Comparison of ENCODE assay signal across 19 mouse cellular contexts in the genomic region with DNA sequence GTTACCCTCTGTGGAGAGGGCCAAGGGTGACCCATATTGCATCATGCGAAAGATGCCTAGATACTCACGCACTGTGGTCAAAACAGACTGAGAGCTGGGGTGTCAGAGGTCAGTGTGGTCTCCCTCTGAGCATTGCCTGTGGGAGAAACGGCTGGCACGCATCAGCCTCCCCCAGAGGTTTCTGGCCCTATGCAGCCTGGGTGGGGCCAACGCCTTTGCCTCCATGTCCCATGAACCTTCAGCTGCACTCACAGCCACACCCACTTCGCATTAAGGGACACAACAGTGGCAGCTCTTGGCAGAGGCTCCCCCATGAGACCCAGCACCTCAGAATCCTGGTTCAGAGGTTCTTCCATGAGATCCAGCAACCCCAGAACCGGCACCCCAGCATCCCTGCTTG.
DNase-seq lines count a peak whose midpoint lies in the region; ATAC-seq lines count a peak whose summit lies in the region.
"Had no signal": no experiment of that assay in that cellular context is flagged by ENCODE, and none has a peak within 500 bp of the region (broad histone marks: within the 10 kb centered on the region; RNA-seq: fewer than 3 reads in every experiment).

No protein-coding gene starts in this region.

- H3K9me3 ChIP-seq in kidney, embryonic 15.5 days (replicated peaks) = no peaks in the 10 kb centered on the region
- no peaks in the 10 kb centered on the region for H3K9me3 ChIP-seq in embryonic facial prominence, embryonic 12.5 days
- H3K9me3 ChIP-seq in hindbrain, embryonic 13.5 days = no peaks in the 10 kb centered on the region
- H3K9me3 ChIP-seq in midbrain, embryonic 15.5 days = no peaks in the 10 kb centered on the region
- no peaks in the 10 kb centered on the region for H3K9me3 ChIP-seq in liver, embryonic 11.5 days (ENCODE audit: control insufficient read depth, low read length)
- H3K9me3 ChIP-seq: embryonic facial prominence, embryonic 15.5 days; intestine, embryonic 15.5 days; limb, embryonic 13.5 days; lung, embryonic 15.5 days; neural tube, embryonic 12.5 days had no signal

- H3K4me3 ChIP-seq in kidney, embryonic 15.5 days (replicated peaks) = no peak overlapping the region
- no peak overlapping the region for H3K4me3 ChIP-seq in embryonic facial prominence, embryonic 12.5 days
- H3K4me3 ChIP-seq in hindbrain, embryonic 13.5 days = no peak overlapping the region
- no peak overlapping the region for H3K4me3 ChIP-seq in midbrain, embryonic 15.5 days
- no peak overlapping the region for H3K4me3 ChIP-seq in liver, embryonic 11.5 days (ENCODE audit: low read depth, low read length)
- H3K4me3 ChIP-seq: embryonic facial prominence, embryonic 15.5 days; intestine, embryonic 15.5 days; limb, embryonic 13.5 days; lung, embryonic 15.5 days; neural tube, embryonic 12.5 days had no signal

- no peak for DNase-seq in kidney, postnatal 25 days
- no peak for DNase-seq in liver, embryonic 11.5 days (ENCODE audit: low spot score)
- no peak for DNase-seq in thymus, adult 18-20 months
- no peak for DNase-seq in adrenal gland, postnatal 36 days
- DNase-seq: adrenal gland, postnatal 14 days; cerebellum, postnatal 36 days; kidney, postnatal 14 days; spleen, adult 18-20 months had no signal

- peaks cover 89% of the 10 kb centered on the region for H3K4me1 ChIP-seq in kidney, embryonic 15.5 days
- peaks cover 58% of the 10 kb centered on the region for H3K4me1 ChIP-seq in embryonic facial prominence, embryonic 12.5 days
- H3K4me1 ChIP-seq in hindbrain, embryonic 13.5 days (replicated peaks) = peaks cover 46% of the 10 kb centered on the region
- H3K4me1 ChIP-seq in midbrain, embryonic 15.5 days = peaks cover 38% of the 10 kb centered on the region
- peaks cover 6% of the 10 kb centered on the region; the same call in 1 of the 2 replicates for H3K4me1 ChIP-seq in liver, embryonic 11.5 days (replicated peaks; ENCODE audit: control insufficient read depth, insufficient read depth, low read length)

- 0 out of 2 replicates have a peak, but pooled peaks cover 7% of the 10 kb centered on the region for H3K27me3 ChIP-seq in kidney, embryonic 15.5 days
- peaks cover 18% of the 10 kb centered on the region; the same call in 1 of the 2 replicates for H3K27me3 ChIP-seq in embryonic facial prominence, embryonic 12.5 days
- H3K27me3 ChIP-seq in hindbrain, embryonic 13.5 days = peaks cover 14% of the 10 kb centered on the region; the same call in 1 of the 2 replicates
- no peaks in the 10 kb centered on the region for H3K27me3 ChIP-seq in midbrain, embryonic 15.5 days (replicated peaks)
- peaks cover 3% of the 10 kb centered on the region; the same call in 1 of the 2 replicates for H3K27me3 ChIP-seq in liver, embryonic 11.5 days (replicated peaks; ENCODE audit: control insufficient read depth, insufficient read depth, low read length)
- H3K27me3 ChIP-seq: lung, embryonic 15.5 days; neural tube, embryonic 12.5 days had no signal

- H3K4me2 ChIP-seq in kidney, embryonic 15.5 days = no peak overlapping the region
- no peak overlapping the region for H3K4me2 ChIP-seq in embryonic facial prominence, embryonic 12.5 days (replicated peaks)
- H3K4me2 ChIP-seq in hindbrain, embryonic 13.5 days = 0 out of 2 replicates have a peak overlapping the region, but pooled peaks have one; percentile 13
- peak overlapping the region; percentile 5; the same call in 1 of the 2 replicates for H3K4me2 ChIP-seq in midbrain, embryonic 15.5 days
- no peak overlapping the region for H3K4me2 ChIP-seq in liver, embryonic 11.5 days
- H3K4me2 ChIP-seq: embryonic facial prominence, embryonic 15.5 days; intestine, embryonic 15.5 days; limb, embryonic 13.5 days; lung, embryonic 15.5 days; neural tube, embryonic 12.5 days had no signal

- H3K27ac ChIP-seq in kidney, embryonic 15.5 days = peak overlapping the region; percentile 2; the same call in 1 of the 2 replicates
- H3K27ac ChIP-seq in embryonic facial prominence, embryonic 12.5 days = peak overlapping the region; percentile 67; the same call in 1 of the 2 replicates
- peak overlapping the region; percentile 69 for H3K27ac ChIP-seq in hindbrain, embryonic 13.5 days
- peak overlapping the region; percentile 82 for H3K27ac ChIP-seq in midbrain, embryonic 15.5 days
- no peak overlapping the region for H3K27ac ChIP-seq in liver, embryonic 11.5 days (ENCODE audit: low read depth, low read length)
- H3K27ac ChIP-seq: embryonic facial prominence, embryonic 15.5 days; intestine, embryonic 15.5 days; limb, embryonic 13.5 days; lung, embryonic 15.5 days; neural tube, embryonic 12.5 days; stomach, postnatal 0 days had no signal

- H3K36me3 ChIP-seq in kidney, embryonic 15.5 days = no peaks in the 10 kb centered on the region
- H3K36me3 ChIP-seq in embryonic facial prominence, embryonic 12.5 days = no peaks in the 10 kb centered on the region
- no peaks in the 10 kb centered on the region for H3K36me3 ChIP-seq in hindbrain, embryonic 13.5 days
- H3K36me3 ChIP-seq in midbrain, embryonic 15.5 days (replicated peaks) = no peaks in the 10 kb centered on the region
- no peaks in the 10 kb centered on the region for H3K36me3 ChIP-seq in liver, embryonic 11.5 days (ENCODE audit: control insufficient read depth, insufficient read depth, low read length)
- H3K36me3 ChIP-seq: embryonic facial prominence, embryonic 15.5 days; G1E; intestine, embryonic 15.5 days; limb, embryonic 13.5 days; lung, embryonic 15.5 days; neural tube, embryonic 12.5 days had no signal

- 74% methylated on average over 7 of the region's 7 CpGs for WGBS in kidney, embryonic 15.5 days
- WGBS in embryonic facial prominence, embryonic 12.5 days = 79% methylated on average over 7 of the region's 7 CpGs
- WGBS in hindbrain, embryonic 13.5 days = 81% methylated on average over 7 of the region's 7 CpGs
- 79% methylated on average over 7 of the region's 7 CpGs for WGBS in midbrain, embryonic 15.5 days
- 67% methylated on average over 7 of the region's 7 CpGs for WGBS in liver, embryonic 11.5 days

- H3K9ac ChIP-seq in kidney, embryonic 15.5 days = no peak overlapping the region
- H3K9ac ChIP-seq in embryonic facial prominence, embryonic 12.5 days = no peak overlapping the region
- H3K9ac ChIP-seq in hindbrain, embryonic 13.5 days = no peak overlapping the region
- H3K9ac ChIP-seq in midbrain, embryonic 15.5 days = 0 out of 2 replicates have a peak overlapping the region, but pooled peaks have one; percentile 28
- no peak overlapping the region for H3K9ac ChIP-seq in liver, embryonic 11.5 days (ENCODE audit: low read depth, low read length)
- H3K9ac ChIP-seq: embryonic facial prominence, embryonic 15.5 days; intestine, embryonic 15.5 days; limb, embryonic 13.5 days; lung, embryonic 15.5 days; neural tube, embryonic 12.5 days had no signal

- ATAC-seq in kidney, embryonic 15.5 days (replicated peaks; ENCODE audit: low FRiP score) = no peak
- ATAC-seq in embryonic facial prominence, embryonic 12.5 days (ENCODE audit: insufficient number of reproducible peaks, insufficient read depth, low FRiP score, low TSS enrichment) = no peak
- ATAC-seq in hindbrain, embryonic 13.5 days (ENCODE audit: low FRiP score) = 0 out of 2 replicates have a peak, but pooled peaks have one; percentile 14
- ATAC-seq in midbrain, embryonic 15.5 days (replicated peaks) = no peak
- no peak for ATAC-seq in liver, embryonic 11.5 days (replicated peaks; ENCODE audit: low FRiP score)
- ATAC-seq: intestine, embryonic 15.5 days had no signal

Comparison
In these comparisons a context has a peak if more than half of its experiments do, and no peak if none do; other contexts are left out.
1. H3K4me2 ChIP-seq: peak in hindbrain, embryonic 13.5 days (single experiment) and midbrain, embryonic 15.5 days (single experiment); none in kidney, embryonic 15.5 days (single experiment), embryonic facial prominence, embryonic 12.5 days (single experiment) and liver, embryonic 11.5 days (single experiment).